Mouse (Mus musculus) liver, postnatal 0 days (tissue): ENCODE results near the gene Gmds. TPM values are rescaled to one million over a fixed set of nuclear protein-coding genes. Genes with fewer than 3 reads are reported as not detected.

Experiments
- ATAC-seq: fragments of 200-750 bp; cut with Nextera tagmentation; 2 replicates; pipeline ENCODE4 v1.8.0; 2017; ENCODE audit warnings: mild to moderate bottlenecking, moderate library complexity
- DNase-seq: peaks from one replicate; pipeline ENCODE4 v3.0.0-alpha.2; 2016
- H3K27ac ChIP-seq: fragments of 300-500 bp; sonication (generic); 2 replicates; pipeline ENCODE4 v1.5.1; 2014; ENCODE audit warnings: antibody characterized with exemption, moderate library complexity, mild to moderate bottlenecking, low read depth
- H3K27me3 ChIP-seq: fragments of 300-500 bp; sonication (generic); 2 replicates; pipeline ENCODE4 v1.6.1; 2014; ENCODE audit warnings: low read length, control low read depth, mixed read lengths; ENCODE audit not compliant: insufficient read depth
- H3K36me3 ChIP-seq: fragments of 300-500 bp; sonication (generic); replicated peaks from 2 replicates; pipeline ENCODE4 v1.6.1; 2014; ENCODE audit warnings: mild to moderate bottlenecking, control low read depth, low read length, moderate library complexity, mixed read lengths; ENCODE audit not compliant: insufficient read depth
- H3K4me1 ChIP-seq: fragments of 300-500 bp; sonication (generic); 2 replicates; pipeline ENCODE4 v1.6.1; 2014; ENCODE audit warnings: antibody characterized with exemption, mild to moderate bottlenecking, control low read depth; ENCODE audit not compliant: insufficient read depth
- H3K4me2 ChIP-seq: fragments of 300-500 bp; sonication (generic); 2 replicates; pipeline ENCODE4 v1.6.1; 2014; ENCODE audit warnings: low read depth, mild to moderate bottlenecking, low read length, moderate library complexity, mixed read lengths
- H3K4me3 ChIP-seq: fragments of 300-500 bp; sonication (generic); 2 replicates; pipeline ENCODE4 v1.5.1; 2014; ENCODE audit warnings: low read depth, low read length
- H3K9ac ChIP-seq: fragments of 300-500 bp; sonication (generic); replicated peaks from 2 replicates; pipeline ENCODE4 v1.6.1; 2014; ENCODE audit warnings: mild to moderate bottlenecking, moderate library complexity
- H3K9me3 ChIP-seq: fragments of 300-500 bp; sonication (generic); 2 replicates; pipeline ENCODE4 v1.6.1; 2016; ENCODE audit warnings: mild to moderate bottlenecking, control low read depth, low read length, mixed read lengths
- CTCF ChIP-seq: sonication (generic); IDR thresholded peaks from 2 replicates; pipeline ENCODE4 v1.5.1; 2016; ENCODE audit warnings: antibody characterized with exemption, low read depth
- EP300 ChIP-seq: IDR thresholded peaks from 2 replicates; pipeline ENCODE4 v1.6.1; 2016; ENCODE audit warnings: antibody characterized with exemption, low read depth, mild to moderate bottlenecking
- WGBS: fragments of 180-500 bp; shearing (Covaris S2); extraction: QIAGEN DNeasy Blood & Tissue Kit; methylation state at CpG from one replicate; pipeline ENCODE4 v1.1.7; 2014; ENCODE audit not compliant: insufficient replicate concordance; 5-methylcytosine and 5-hydroxymethylcytosine counted together
- polyA plus RNA-seq: library from polyadenylated mRNA; unstranded; fragments of >200 nt; fragmentation: Nextera tagmentation; extraction: Ambion mirVana; gene quantifications from 2 replicates; pipeline ENCODE4 v1.2.1, GENCODE M21; 2015

Gmds gene
- polyA plus RNA-seq, 1 experiment from 2014 or later: 4.9 TPM

DNA sequence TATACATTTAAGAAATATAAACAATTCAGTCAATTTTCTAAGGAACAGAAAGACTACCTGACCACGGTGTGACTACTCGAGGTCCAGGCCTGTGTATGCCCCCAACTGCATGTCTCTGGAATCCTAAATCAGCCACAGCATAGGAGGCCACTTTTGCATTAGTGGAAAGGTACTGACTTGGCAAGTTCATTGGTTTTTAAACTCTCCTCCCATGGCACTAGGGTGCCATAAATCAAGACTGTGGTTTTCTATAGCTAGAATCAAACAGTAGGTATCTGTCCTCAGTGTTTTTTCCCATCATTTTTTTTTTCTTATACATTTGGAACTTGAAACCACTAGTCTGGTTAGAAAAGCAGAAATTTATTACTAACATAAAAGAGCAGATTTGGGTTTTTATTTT is 68.8 kb downstream of the Gmds start:
- Histone ChIP-seq H3K9ac (no peak overlapping the region), H3K4me2 (no peak overlapping the region), H3K4me1 (no peaks in the 10 kb centered on the region), H3K27me3 (no peaks in the 10 kb centered on the region), H3K27ac (no peak overlapping the region), H3K4me3 (no peak overlapping the region), H3K9me3 (no peaks in the 10 kb centered on the region), H3K36me3 (no peaks in the 10 kb centered on the region)
- 58% methylated on average over 2 of the region's 2 CpGs for whole genome bisulfite sequencing
- no peak for TF ChIP-seq CTCF
- no peak for TF ChIP-seq EP300
- ATAC-seq: no peak
- no peak for DNase-seq

DNA sequence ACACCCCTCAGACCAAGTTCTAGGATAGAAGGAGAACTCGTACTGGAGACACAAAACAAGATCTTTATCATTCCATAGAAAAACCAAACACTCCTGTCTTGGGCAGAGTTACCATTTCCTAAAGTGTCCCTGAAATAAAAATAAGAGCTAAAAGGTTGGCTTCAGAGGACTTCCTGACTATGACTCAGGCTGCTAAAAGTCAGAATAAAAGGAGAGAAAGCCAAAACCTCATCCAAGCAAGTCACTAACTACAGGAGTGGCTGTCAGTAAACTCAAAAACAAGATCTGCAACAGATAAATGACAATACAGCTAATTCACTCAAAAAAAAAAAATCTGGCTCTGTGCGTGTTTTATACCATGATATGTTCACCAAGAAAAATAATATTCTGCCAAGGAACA is 69.3 kb downstream of the Gmds start:
- no peak overlapping the region for H3K4me3 ChIP-seq
- DNase-seq: no peak
- WGBS: 62% methylated on average over 2 of the region's 2 CpGs
- no peak for ATAC-seq
- no peaks in the 10 kb centered on the region for H3K4me1 ChIP-seq
- no peaks in the 10 kb centered on the region for H3K36me3 ChIP-seq
- no peak overlapping the region for H3K27ac ChIP-seq
- no peak for TF ChIP-seq CTCF
- no peak for TF ChIP-seq EP300
- no peaks in the 10 kb centered on the region for H3K9me3 ChIP-seq
- H3K4me2 ChIP-seq: no peak overlapping the region
- H3K27me3 ChIP-seq: no peaks in the 10 kb centered on the region
- H3K9ac ChIP-seq: no peak overlapping the region

DNA sequence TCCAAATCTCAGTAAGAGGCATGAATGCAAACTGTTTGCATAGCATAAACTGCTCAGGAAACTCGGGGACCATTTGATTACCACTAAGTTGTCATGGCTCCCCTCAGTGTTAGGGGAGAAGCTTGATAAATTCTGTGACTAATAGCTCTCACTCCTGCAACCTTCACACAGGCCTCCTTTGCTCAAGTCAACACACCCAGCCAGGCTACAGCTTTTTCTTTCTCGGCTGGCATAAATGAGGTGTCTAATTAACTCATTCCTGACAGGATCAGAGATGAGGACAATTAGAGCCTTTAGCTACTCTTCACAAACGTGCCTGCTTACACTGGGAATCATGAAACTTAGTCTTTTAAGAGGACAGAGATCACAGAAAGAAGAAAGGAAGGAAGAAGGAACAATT is 70.3 kb downstream of the Gmds start:
- no peak overlapping the region for H3K27ac ChIP-seq
- no peak overlapping the region for H3K4me2 ChIP-seq
- H3K9ac ChIP-seq: no peak overlapping the region
- DNase-seq: no peak
- H3K9me3 ChIP-seq: no peaks in the 10 kb centered on the region
- ATAC-seq: no peak
- no peaks in the 10 kb centered on the region for H3K4me1 ChIP-seq
- H3K4me3 ChIP-seq: no peak overlapping the region
- WGBS: 44% methylated on average over 3 of the region's 3 CpGs
- TF ChIP-seq EP300: no peak
- no peak for TF ChIP-seq CTCF
- no peaks in the 10 kb centered on the region for H3K36me3 ChIP-seq
- H3K27me3 ChIP-seq: no peaks in the 10 kb centered on the region

DNA sequence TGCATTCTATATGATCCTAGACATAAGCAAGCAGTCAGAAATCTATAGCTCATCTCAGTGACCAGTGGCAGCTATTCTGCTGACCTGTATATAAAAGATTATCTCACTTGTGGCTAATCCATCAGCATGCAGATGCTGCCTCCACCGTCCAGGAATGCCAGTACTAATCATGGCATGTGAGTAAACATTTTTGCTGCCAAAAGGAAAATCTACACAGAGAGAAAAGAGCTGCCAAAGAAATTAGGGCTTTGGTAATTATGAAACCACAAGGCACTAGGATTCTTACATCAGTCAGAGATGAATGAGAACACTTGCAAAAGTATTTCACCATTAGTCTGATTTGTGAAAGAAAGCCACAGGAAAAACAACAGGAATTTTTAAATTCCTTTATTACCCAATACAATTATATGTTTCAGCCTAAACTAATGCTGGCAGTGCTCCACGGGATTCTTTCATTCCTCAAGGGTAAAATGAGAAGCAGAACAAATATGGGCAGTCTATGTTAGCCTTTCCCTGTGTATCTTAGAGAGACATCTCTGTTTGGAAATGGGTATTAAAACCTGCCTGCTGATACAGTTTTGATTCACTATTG is 71.3 kb downstream of the Gmds start:
- Histone ChIP-seq H3K27me3 (no peaks in the 10 kb centered on the region), H3K9me3 (no peaks in the 10 kb centered on the region), H3K4me3 (no peak overlapping the region), H3K4me1 (no peaks in the 10 kb centered on the region), H3K27ac (no peak overlapping the region), H3K9ac (no peak overlapping the region), H3K36me3 (no peaks in the 10 kb centered on the region), H3K4me2 (no peak overlapping the region)
- 32% methylated on average over 2 of the region's 2 CpGs for WGBS
- ATAC-seq: no peak
- TF ChIP-seq EP300 (no peak), CTCF (no peak)
- no peak for DNase-seq

DNA sequence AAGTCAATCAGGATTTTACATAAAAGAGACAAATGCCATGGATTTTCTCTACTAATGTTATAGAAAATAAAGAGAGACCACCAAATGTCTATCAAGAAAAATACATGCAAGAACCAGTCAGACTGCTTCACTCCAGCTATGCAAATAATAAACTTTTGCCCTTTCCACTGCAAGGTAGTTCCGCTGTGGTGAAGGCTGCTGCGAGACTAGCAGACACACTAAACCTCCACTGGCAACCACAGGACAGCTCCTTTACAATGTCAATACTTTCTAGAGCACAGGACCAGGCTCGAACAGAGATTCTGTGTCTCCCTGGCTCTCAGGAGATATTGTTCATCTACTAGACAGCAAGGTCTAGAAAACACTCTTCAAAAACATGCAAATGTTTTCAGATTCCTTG is 71.8 kb downstream of the Gmds start:
- no peak for TF ChIP-seq CTCF
- no peak for TF ChIP-seq EP300
- Histone ChIP-seq H3K27ac (no peak overlapping the region), H3K27me3 (no peaks in the 10 kb centered on the region), H3K9me3 (no peaks in the 10 kb centered on the region), H3K4me3 (no peak overlapping the region), H3K9ac (no peak overlapping the region), H3K36me3 (no peaks in the 10 kb centered on the region), H3K4me1 (no peaks in the 10 kb centered on the region), H3K4me2 (no peak overlapping the region)
- WGBS: 64% methylated on average over 3 of the region's 3 CpGs
- ATAC-seq: no peak
- DNase-seq: no peak

DNA sequence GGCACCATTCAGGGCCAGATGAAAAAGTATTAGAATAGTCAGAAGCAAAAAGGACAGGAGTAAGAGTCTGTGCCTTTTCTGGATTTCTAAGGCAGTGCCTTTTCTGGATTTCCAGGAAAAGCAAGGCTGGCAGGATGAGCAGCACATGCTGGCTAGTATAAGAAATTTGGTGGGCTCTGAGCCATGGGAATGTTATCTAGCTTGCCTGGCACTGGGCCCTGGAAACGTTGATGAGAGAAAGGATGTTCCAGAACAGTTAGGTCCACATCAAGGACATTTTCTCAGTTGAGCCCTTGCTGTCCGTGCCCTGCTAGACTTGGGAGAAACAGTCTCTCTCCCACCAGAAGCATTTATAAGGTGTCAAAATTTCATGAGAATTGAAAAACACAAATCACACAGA is 82.4 kb downstream of the Gmds start:
- no peak for TF ChIP-seq EP300
- TF ChIP-seq CTCF: no peak
- WGBS: 59% methylated on average over 2 of the region's 2 CpGs
- H3K9ac ChIP-seq: no peak overlapping the region
- H3K4me2 ChIP-seq: no peak overlapping the region
- no peaks in the 10 kb centered on the region for H3K36me3 ChIP-seq
- no peak for ATAC-seq
- H3K27ac ChIP-seq: no peak overlapping the region
- H3K4me3 ChIP-seq: no peak overlapping the region
- H3K4me1 ChIP-seq: no peaks in the 10 kb centered on the region
- no peak for DNase-seq
- no peaks in the 10 kb centered on the region for H3K27me3 ChIP-seq
- H3K9me3 ChIP-seq: no peaks in the 10 kb centered on the region

DNA sequence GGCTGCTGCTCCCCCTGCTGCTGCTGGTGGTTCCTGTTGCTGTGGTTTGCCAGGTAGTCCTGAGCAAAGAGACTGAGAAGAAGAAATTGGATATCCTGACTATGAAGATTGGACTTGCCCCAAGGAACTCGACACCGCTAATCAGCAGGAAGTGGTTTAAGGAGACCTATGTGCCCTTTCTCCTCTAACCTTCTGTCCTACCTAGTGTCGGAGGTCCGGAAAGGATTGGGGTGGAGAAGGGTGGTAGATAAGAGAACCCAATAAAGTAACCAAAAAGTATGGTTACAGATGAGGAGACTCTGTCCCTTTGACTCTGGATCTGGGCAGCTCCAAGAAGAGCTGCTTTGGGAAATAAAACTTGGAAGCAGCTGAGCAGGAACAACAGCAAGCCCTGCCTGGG is 86.3 kb downstream of the Gmds start:
- H3K4me2 ChIP-seq: no peak overlapping the region
- no peak overlapping the region for H3K4me3 ChIP-seq
- TF ChIP-seq EP300: no peak
- TF ChIP-seq CTCF: no peak
- H3K4me1 ChIP-seq: no peaks in the 10 kb centered on the region
- H3K27ac ChIP-seq: no peak overlapping the region
- no peak overlapping the region for H3K9ac ChIP-seq
- ATAC-seq (no peak), DNase-seq (no peak)
- no peaks in the 10 kb centered on the region for H3K9me3 ChIP-seq
- no peaks in the 10 kb centered on the region for H3K27me3 ChIP-seq
- 39% methylated on average over 4 of the region's 4 CpGs for WGBS
- no peaks in the 10 kb centered on the region for H3K36me3 ChIP-seq
